Mouse (Mus musculus) lung, postnatal 14 days (tissue): ENCODE results near the gene Clcn1.

Source experiments
- DNase-seq: peaks from one replicate; pipeline ENCODE4 v3.0.0; 2021

The Clcn1 gene

DNA sequence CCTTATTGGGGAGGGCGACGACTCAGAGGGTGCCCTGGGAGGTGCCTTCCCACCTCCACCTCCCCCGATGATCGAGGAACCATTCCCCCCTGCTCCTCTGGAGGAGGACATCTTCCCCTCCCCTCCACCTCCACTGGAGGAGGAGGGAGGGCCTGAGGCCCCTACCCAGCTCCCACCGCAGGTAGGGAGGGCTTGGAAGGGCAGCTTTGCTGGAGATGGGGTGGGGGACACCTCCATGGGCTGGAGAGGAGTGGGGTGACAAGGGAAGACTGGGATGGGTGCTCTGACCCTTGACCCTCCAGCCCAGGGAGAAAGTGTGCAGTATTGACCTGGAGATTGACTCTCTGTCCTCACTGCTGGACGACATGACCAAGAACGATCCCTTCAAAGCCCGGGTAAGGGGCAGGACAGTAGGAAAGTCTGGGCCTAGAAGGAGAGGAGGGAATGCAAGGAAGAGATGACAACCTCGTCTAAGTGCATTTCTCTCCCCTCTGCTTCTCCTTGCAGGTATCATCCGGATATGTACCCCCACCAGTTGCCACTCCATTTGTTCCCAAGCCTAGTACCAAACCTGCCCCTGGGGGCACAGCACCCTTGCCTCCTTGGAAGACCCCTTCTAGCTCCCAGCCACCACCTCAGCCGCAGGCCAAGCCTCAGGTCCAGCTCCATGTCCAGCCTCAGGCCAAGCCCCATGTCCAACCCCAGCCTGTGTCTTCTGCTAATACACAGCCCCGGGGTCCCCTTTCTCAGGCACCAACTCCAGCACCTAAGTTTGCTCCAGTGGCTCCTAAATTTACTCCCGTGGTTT is 64.7 kb downstream of the Clcn1 start:
- DNase-seq = no peak

DNA sequence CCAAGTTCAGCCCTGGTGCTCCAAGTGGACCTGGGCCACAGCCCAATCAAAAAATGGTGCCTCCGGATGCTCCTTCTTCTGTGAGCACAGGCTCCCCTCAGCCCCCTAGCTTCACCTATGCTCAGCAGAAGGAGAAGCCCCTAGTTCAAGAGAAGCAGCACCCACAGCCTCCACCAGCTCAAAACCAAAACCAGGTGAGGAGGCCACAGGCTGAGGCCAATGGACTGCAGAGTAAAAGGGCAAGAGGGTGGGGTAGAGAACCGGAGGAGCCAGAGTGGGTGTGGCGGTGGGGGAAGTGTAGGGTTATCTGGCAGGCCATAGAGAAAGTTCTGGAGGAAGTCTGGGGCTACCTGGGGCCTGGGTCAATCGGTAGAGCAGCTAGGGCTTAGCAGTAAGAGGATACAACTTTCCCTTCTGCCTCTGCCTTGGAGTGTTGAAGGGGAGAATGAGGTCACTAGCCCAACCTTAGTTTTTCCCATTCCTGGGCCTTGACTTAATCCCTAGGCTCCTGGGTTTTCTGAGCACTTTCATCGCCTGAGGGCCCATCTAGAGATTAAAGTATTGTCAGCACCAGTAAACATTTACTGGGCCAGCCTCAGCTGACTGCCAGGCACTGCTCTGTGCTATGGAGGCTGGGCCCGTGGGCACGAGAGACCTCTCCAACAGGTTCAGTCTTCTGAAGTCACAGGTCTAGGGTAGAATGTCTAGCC is 65.4 kb downstream of the Clcn1 start:
- no peak for DNase-seq

DNA sequence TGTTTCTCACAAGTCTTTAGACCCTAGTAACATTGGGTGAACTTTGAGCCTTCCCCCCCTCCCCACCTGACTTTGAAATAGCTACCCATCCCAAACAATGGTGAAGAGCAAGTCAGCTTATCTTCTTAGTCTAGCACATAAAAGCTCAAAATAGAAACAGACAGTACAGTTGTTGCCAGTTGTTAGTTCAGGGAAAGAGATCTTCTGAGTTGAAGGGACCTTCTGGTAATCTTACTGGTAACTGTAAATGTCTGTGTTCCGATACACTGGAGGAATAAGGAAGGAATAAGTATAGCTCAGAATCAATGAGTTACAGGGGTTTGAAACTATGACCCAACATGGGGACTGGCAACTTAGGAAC is 66.0 kb downstream of the Clcn1 start:
- no peak for DNase-seq

DNA sequence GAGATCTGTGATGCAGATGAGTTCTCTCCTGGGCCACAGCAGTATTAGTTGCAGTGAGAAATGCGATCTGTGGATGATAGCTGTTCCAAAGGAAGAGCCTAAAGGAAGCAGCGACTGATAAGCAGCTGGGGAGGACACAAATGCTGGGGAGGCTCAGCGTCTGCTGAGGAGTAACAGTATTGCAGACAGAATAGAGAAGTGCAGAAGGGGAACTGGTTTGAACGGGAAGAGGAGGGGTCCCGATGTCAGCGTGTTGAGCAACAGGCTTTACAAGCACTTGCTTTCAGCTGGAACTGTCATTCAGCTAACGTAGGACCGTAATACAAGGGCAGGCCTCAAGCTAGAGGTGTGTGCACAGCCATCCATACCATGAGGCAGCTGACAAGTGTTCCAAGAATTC is 66.7 kb downstream of the Clcn1 start:
- DNase-seq = no peak

DNA sequence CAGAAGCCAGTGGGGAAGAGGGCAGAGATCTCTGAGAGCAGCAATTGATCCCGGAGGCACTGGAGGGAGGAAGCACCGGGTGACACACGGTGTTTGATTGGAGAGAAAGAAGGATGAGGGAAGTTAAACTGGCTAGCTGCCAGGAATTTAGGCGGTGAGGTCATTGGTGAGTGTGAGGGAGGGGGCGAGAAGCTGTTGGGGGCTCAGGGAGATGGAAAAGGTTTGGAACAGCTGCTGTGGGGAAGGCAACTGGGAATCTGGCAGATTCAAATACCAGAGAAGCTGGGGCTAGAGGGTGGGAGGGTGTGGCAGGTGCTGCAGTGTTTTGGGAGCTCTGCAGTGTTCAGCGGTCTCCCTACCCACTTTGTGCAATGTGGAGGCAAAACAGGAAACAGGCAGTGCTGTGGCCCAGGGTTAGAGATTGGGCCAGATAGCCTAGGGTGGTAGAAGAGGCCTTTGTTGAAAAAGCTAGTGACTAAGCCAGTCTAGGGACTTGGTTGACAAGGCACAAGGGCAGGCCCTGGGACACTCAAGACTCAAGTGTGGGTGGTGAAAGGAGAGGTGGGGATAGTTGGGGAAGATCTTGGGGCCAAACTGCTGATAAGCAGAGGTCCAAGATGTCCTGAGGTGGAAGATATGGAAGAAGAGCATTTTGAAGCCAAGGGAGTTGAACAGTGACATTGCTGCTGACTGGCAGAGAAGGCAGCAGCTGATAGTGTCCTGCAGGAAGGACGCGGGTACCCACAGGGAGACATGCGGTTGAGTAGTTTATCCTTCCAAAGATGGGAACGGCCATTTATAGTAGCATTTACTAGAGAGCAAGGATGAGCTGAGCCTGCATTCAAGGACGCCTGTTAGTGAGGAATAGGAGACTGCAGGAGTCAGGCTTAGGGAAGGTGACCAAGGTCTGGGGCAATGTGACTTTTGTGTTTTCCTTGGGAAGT is 67.9 kb downstream of the Clcn1 start:
- DNase-seq = no peak

DNA sequence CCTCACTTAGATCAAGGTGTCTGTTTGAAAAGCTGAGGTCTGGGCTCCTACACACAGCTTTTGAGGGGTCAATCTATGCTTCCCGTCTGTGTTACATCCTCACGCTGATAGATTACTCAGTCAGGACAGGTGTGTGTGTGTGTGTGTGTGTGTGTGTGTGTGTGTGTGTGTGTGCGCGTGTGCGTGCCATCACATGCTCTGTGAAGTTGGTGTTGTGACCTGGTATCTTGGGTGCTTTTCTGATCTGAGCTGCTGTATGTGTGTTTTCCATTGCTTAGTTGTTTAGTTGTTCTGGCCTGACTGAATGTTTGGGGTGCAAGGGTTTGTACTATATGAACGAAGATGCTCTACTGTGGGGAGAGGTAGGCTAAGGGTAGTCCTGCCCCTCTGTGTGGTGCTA is 68.9 kb downstream of the Clcn1 start:
- no peak for DNase-seq

DNA sequence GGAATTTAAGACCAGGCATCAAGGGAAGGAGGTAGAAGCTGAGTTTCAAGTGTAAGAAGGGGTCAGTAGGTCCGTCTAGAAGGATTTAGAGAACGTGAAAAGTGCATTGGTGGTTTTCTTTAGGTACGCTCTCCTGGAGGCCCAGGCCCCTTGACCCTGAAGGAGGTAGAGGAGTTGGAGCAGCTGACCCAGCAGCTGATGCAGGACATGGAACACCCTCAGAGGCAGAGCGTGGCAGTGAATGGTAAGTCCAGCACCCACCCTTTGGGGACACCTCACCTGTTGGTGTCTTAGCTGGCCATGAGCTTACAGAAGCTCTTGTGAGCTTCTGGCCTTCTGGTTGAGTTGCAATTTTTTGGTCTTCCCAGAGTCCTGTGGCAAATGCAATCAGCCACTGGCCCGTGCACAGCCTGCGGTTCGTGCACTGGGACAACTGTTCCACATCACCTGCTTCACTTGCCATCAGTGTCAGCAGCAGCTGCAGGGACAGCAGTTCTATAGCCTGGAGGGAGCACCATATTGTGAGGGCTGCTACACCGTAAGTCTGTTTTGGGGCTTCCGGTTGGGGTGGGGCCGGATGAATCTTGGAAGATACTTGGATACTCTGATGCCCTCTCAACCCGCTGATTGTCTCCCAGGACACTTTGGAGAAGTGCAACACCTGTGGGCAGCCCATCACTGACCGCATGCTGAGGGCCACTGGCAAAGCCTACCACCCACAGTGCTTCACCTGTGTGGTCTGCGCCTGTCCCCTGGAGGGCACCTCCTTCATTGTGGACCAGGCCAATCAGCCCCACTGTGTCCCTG is 69.5 kb downstream of the Clcn1 start:
- no peak for DNase-seq

DNA sequence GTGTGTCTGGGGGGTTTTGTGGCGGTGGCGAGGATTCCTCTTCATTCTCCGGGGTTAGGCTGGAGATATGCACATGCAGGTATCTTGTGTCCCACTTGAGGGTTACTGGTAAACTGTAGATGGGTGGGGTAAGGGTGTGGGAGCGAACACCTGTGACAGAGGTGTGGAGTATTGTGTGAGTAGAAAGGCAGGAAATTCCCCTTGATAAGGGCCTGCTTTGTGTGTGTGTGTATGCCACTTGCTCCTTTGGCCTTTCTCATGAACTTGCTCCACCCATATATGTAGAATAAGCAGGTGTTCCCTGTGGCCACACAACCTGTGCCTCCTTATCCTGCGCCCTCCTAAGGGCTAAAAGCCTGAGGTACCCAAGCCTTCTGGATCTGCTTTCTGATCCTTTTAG is 70.4 kb downstream of the Clcn1 start:
- DNase-seq = no peak

DNA sequence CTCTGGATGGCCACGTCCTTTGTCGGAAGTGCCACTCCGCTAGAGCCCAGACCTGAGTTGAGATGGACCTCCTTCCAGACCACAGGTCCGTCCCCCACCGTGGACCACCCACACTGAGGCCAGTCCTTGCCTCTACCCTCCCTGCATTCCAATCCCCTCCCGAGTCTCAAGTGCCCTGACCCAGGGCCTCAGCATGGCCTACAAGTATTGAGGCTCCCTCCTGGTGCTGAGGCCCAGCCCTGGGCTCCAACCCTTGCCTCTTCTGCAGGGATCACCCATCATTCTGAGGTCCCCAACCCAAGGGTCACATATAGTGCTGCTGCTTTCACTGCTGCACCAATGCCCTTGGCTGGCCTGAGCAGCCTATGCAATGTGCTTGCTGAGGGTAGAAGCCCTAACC is 71.4 kb downstream of the Clcn1 start:
- DNase-seq = no peak

DNA sequence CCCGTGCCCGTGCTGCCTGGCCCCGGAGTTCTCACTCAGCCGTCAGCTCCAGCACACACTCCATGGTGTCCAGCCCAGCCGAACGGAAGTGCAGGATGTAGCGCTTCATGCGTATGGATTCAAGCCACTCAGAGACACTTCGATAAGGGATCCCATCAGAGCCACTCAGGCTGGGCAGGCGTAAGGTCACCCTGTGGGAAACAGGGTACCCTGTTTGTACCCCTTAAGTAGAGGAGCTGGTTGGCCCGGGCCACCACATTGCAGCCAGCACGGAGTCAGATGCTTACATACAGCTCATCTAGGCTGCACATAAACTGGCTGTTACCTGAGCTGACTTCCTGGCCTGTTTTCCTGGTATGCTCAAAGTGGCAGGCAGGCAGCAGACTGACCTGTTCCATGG is 72.4 kb downstream of the Clcn1 start:
- DNase-seq = no peak

DNA sequence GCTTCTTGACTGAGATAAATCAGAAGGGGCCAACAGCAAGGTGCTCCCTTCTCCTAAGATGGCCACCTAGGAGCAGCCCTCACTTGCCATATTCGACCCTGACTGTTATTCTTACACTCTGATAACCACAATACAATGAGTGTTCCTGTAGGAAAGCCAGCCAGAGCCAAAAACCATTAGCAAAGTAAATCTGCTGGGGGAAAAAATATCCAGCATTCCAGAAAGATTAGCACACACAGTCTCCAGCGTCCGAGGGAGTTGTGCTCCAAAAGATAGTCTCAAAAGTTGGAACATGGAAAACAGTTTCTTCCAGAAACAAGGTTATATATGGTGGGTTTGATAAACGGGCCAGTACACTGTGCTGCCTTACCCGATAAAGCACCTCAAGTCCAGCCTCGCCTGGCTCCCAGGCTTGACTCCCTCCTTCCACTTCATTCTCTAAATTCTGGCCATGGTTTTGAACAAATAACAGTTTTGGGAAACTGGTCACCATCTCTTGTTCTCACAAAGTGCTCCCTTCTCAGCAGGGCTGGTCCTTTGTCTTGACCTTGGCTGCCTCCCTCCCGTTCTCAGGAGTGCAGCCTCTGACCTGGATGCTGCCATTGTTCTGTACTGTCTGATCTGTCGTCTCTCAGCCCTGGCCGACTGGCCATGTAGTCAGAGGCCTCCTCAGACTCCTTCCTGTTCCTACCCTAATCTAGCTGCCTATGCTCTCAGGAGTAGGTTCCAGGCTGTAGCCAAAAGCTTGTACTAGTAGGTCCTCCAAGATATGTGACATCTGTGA is 73.1 kb downstream of the Clcn1 start:
- DNase-seq = no peak

DNA sequence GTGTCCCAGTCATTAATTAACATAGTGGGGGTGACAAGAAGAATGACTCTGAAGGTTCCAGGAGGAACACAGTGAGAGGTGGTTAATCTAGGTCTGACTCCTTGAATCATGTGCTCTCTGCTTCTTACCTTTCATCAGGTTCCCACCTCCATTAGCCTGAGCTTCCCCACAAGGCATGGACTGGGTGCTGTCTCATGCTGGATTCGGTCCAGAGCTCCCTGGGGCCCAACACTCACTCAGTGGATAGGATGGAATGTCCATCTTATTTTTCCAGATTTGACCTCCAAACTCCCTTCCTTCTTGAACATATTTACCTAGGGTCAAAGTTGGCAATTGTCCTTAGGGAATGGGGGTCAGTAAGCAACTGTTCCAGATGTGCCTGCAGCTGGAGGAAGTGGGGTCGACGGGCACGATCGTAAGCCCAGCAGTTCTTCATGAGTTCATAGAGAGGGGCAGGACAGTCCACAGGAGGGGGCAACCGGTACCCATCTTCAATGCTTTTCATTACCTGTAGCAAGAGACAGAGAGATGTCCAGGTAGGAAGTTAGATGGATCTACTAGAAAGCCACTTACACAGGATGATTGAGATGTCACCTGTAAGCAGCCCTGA is 73.9 kb downstream of the Clcn1 start:
- no peak for DNase-seq

DNA sequence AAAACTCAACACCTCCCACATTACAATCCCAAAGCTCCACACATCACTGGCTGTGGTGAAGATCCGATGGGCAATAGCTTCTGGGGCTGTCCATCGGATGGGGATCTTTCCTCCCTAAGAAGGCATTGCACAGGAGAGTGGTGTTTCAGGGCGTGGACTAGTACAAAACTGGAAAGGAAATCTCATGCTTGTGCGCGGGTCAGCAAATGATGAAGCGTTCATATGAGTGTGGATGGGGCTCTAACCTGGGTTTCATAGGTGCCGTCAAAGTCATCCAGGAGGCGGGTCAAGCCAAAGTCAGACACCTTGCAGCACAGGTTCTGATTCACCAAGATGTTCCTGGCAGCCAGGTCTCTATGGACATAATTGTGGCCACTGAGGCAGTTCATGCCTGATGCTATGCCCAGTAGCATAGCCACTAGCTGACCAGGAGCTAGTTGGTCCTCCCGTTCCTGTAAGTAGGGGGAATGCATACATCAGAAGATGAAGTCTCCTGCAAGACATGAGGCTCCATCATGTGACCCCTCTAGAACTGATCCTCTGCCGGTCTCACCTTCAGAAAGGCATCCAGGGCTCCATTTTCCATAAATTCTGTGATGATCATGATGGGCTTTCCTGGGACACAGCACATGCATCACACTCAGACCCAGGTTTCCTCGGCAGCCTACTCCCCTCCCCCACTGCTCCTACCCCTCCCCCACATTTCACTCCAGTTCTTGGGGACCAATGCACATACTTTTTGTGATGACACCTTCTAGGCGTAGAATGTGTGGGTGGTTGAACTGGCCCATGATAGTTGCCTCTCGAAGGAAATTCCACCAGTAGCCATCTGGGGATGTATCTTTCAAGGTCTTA is 74.8 kb downstream of the Clcn1 start:
- DNase-seq = no peak

DNA sequence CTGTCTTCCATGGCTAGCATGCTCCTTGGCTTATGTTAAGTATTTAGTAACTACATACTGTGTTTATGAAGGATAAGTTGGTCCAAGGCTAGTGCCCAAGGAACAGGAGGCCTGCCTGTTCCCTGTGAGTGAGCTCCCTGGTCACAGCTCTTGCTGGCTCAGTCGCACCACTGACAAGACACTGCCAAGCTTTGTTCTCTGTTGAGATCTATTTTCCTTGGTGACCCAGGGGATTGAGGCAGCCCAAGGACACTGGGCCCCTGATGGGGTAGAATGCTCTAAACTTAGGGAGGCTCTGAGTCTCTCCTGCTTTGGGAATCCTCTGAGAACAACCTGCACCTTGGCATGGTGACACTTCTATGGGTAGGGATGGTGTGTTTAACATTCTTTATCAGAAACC is 75.6 kb downstream of the Clcn1 start:
- DNase-seq = no peak

DNA sequence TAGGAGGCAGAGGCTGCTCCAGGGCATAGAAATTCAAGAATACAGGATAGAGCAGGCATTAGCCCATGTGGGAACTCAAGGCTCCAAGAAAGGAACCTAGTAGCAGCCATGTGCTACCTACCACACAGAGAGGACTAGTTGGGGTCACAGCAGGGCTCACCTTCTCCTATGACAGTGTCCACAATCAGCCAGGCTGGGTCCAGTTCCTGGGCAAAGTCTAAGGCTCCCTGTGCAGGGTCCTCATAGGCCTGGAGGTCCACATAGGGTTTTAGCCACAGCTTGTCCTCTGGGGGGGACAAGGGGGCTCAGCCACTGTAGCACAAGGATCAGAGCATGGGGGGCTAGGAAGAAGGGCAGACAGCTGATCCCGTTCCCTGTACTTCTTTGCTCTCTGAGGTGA is 76.0 kb downstream of the Clcn1 start:
- DNase-seq = no peak

DNA sequence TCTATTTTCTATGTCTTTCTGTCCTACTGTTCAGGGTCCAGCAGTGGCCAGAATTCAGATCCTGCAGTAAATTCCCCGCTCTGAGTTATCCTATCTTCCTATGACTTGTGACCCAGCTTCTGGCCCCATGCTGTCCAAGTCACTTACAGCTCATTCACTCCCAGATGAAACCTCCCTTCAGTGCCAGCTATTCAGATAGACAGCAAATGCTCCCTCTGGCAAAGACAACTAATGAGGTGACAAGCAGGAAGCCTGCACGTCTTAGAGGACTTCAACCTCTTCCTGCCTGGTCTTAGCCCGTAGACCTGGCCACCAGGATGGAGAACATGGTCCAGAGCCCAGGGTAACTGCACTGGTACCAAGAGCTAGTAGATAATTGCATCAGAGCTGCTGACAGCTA is 76.5 kb downstream of the Clcn1 start:
- DNase-seq = no peak

DNA sequence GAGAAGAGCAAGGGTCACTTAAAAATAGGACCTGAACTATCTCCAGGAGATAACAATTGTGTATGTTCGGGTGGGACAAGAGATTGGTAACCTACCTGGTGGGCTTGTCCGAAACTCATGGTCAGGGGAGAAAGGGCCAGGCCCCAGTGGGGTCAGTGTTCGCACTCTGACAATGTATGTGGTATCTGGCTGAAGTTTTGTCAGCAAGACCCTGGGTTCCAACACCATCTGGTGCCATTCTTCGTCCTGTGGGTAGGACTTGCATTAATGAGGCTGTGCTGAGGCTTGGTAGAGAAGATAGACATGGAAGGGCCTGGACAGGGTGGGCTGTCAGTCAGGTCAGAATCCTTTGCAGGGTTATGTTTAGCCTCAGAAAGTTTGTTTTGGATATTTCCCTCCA is 77.6 kb downstream of the Clcn1 start:
- DNase-seq = no peak

DNA sequence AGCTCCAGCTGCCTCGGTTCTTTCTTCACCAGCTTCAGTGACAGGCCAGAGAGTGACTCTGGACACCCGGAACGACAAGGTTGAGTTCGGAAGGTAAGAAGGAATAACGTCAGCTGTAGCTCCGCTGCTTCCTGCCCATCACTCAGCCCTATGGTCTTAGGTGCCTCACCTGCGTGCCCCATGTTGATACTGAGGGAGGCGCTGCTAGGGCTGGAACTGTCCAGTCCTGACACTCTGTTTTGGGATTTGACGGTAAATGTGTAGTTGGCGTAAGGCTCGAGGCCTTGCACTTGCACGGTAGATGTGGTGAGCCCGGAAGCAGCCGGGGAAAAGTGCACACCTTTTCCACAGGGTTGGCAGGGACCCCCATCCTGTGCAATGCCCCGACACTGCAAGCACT is 78.1 kb downstream of the Clcn1 start:
- no peak for DNase-seq

DNA sequence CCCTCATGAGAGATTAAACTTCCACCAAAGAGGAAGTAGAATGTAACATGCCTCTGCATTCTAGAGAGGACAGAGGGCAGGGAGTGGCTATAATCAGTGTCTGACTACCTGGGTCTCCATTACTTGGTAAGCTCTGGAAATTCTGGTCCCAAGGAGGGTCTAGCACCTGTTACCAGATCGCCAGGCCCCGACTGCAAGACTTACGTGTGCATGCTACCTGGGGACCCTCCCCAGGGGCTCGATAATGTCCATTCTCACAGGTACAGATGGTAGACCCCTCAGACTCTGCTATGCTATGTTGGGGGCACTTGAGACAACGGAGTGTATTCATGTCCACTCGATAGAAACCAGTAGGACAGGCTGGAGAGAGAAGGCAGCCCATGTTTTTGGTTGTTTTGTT is 78.7 kb downstream of the Clcn1 start:
- DNase-seq = no peak
